Mouse (Mus musculus) CD4-positive, CD25-positive, alpha-beta regulatory T cell, adult 4 months (primary cell): ENCODE results near the gene Cbarp. TPM values are rescaled to one million over a fixed set of nuclear protein-coding genes. Genes with fewer than 3 reads are reported as not detected.

Source experiments
- ATAC-seq: one replicate; pipeline ENCODE4 v1.8.0; 2017
- polyA plus RNA-seq, 2 experiments: library from polyadenylated mRNA; unstranded; fragments of 100-300 nt; shearing (Covaris generic); gene quantifications; one replicate each; pipeline ENCODE4 v1.2.1; 2017

Gene Cbarp
- 1 to 10 TPM; 1.3 to 1.4 TPM for polyA plus RNA-seq

DNA sequence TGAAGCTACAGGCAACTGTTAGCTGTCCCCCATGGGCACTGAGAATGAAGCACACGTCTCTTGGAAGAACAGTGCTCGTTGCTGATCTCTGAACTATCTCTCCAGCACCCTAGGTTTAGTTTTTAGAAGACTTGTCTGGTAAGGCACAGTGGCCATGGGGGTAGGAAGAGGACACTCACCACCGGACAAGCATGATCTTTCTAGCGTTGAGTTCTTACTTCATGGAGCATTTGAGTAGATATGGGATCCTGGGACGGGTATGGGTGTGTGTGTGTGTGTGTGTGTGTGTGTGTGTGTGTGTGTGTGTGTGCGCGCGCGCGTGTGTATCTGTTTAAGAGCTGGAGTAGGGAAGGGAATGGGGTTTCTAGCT is at the start of gene Cbarp:
TSS of gene Cbarp (minus strand) at position 170 of the 370 bp plus-strand sequence.
- no peak for ATAC-seq

DNA sequence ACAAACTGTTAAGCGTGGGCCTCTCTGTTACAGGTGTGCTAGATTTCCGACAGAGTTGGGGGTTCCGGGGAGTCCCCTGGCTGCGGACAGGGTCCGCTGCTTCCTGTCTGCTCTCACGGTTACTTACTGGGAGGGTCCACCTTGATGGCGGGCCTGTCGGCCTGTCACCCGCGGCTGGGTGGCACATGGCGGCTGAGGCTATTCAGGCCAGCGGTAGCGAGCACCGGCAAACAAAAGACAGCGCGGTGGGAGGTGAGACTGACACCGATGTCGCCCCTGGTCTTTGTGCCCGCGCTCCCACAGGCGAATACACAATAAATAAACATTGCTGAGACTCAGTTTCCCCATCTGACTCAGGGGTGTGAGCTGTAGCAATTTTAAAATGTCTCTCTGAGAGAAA is 49.4 kb upstream of the Cbarp start:
- no peak for ATAC-seq

DNA sequence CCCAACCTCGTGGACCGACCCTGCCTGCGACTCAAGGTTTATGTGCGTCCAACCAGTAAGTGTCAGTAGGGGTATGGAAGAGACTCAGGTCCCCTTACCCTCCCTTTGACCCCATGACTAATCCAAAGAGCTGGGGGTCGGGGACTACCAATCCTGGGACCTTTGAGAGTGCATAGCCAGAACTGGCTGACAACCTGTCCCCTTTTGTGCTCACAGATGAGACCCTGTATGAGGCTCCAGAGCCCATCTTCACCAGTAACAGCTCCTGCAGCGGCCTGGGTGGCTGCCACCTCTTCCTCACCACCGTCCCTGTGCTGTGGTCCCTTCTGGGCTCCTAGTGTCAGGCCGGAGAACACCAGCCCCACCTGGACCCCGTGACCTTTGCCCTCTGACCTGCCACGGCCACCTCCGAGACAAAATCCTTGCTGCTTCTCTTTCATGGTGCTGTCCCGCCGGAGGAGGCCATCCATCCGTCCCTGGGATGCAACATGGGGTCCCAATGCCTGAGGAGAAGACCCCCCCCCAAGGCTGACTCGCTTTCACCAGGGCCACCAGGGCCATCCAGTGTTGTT is 47.9 kb upstream of the Cbarp start:
- no peak for ATAC-seq

DNA sequence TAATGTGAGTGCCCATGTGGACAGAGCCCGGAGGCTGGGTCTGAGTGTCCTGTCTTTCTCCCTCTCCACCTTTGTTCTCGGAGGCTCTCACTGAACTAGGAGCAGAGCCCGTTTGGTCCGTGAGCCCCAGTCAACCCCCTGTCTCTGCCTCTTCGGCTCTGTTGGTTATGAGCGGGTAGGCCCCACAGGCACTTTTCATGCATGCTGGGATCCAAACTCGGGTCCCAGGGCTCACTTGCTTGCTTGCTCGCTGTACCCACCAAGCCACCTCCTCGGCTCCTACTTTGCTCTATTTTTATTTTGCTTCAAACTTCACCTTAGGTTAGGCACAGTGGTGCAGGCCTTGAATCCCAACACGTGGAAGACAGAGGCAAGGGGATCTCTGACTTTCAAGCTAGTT is 47.1 kb upstream of the Cbarp start:
- ATAC-seq, result no peak

DNA sequence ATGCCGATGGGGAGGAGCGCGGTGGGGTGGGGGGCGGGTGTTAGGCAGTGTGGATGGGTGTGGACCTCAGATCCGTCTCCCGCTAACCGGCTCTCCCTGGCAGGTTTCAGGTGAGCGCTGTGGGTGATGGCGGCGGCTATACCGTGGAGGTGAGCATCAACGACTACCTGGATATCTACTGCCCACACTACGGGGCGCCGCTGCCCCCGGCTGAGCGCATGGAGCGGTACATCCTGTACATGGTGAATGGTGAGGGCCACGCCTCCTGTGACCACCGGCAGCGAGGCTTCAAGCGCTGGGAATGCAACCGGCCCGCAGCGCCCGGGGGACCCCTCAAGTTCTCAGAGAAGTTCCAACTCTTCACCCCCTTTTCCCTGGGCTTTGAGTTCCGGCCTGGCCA is 46.0 kb upstream of the Cbarp start:
- no peak for ATAC-seq

DNA sequence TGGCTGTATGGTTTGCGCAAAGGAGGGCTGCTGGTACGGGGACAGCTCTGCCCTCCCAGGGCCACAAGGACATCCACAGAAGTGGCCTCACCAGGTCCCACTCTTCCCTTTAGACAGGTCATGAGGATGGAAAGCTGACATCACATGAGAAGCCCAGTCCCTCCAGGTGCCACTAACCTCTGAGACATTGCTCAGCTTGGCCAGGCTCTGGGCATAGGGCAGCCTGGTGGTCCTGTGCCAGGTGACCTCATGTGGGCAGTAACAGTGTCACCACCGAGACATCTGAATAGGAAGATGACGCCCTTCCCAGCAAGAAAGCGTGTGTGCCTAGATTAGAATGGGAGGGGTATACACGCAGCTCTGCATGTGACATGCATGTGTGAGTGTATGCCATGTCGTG is 41.9 kb upstream of the Cbarp start:
- ATAC-seq, result no peak

DNA sequence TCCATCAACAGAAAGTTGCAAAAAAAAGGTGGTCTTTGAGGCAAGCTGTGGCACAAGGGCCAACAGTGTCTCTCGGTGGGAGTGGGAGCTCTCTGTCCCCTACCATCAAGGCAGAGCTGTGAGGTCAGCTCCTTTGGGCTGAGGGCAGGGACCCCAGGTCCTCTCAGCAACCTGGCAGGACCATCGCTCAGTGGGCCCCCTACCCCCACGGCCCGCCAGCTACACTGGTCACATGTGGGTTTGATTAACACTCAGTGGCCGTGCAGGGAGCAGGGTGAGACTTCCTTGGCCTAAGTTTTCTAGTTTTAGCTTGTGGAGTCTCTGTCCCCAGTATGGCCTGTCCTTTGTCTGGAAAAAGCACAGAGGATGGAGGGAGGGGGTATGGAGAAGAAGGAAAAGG is 40.2 kb upstream of the Cbarp start:
- ATAC-seq, result no peak

DNA sequence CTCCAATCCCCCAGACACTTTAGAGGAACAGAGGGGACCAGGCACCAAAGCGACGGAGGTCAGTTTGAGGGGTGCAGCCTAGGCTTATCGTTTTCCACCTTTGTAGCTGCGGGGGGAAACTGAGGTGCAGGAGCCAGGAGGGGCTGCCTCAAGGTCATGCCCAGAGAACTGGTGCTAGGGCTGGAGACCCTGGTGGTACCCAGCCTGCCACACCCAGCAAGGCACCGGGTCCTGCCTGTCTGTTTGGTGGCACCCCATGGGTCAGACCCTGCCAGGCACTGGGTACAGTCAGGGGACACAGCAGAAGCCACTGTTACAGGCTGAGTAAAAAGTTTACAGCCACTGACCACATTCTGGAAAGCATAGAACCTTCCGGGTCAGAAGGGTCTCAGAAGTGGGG is 39.7 kb upstream of the Cbarp start:
- no peak for ATAC-seq

DNA sequence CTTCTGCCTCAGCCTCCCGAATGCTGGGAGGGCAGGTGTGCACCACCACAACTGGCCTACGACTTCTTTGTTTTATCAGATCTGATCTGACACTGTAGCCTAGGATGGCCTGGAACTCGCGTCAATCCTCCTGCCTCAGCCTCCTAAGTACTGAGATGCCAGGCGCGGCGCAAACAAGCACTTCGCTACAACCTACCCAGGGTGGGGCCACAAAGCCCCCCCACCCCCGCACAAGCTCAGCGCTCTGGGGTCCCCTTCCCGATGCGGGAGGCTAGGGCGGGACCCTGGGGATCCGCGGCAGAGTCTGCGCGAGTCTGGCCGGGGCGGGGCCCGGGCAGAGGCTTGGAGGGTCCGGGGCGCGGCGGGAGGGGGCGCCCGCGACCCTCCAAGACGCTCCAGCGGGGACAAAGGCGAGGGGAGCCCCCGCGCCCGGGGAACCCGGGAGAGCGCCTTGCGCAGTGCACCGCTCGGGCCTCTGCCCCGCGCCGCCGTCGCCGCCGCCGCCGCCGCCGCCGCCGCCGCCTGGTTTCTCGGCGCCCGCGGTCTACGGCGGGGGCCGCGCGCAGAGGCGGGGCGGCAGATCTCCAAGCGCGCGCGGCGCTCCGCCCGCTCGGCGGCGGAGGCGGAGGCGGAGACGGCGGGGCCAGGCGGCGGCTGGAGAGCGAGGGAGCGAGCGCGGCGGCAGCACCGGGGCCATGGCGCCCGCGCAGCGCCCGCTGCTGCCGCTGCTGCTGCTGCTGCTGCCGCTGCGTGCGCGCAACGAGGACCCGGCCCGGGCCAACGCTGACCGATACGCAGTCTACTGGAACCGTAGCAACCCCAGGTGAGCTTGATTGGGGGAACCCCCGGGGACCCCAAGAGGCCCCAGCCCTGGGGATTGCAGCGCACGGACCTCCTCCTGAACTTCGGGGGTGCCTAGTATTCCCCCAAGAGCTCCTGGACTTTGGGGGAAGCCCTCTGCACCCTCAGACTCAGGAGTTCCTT is 38.7 kb upstream of the Cbarp start, which contains the start of gene Efna2:
TSS of gene Efna2 (plus strand) at position 415 of the 984 bp plus-strand sequence.
- ATAC-seq, result peak; percentile 23

DNA sequence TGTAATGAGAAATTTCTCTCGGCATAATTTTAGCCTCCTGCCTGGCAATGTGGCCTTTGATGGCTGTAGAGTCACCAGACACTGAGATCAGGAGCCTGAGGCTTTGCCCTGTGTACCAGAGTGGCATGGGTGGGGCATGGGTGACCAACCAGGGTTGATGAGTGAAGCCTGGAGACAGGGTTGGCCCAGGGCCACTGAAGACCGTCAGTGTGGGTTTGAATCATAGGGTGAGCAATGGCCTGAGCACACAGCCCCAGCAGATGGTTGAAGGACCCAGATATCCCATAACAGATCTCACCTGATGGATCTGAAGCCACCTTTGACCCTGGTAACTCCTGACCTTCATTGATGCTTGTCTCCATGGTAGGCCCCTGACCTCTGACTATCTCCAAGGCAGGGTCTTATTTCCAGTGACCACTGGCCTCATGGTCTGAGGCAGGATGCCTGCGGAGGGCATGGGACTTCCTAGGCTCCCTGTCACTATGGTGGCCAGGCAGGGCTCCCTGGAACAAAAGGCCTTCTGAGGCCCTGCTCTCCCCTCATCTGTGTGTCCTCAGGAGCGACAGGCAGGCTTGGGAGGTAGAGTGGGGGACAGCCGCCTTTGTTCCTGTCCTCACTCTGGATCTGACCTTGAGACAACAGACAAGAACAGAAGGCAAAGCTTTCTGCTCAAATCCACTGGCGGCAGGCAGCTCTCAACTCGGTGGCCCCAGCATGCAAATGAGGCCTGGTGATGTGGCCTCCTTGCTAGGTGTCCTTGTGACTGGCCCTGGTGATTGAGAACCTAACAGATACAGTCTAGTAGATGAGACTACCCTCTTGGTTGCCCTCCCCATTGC is 37.0 kb upstream of the Cbarp start:
- ATAC-seq, result no peak

DNA sequence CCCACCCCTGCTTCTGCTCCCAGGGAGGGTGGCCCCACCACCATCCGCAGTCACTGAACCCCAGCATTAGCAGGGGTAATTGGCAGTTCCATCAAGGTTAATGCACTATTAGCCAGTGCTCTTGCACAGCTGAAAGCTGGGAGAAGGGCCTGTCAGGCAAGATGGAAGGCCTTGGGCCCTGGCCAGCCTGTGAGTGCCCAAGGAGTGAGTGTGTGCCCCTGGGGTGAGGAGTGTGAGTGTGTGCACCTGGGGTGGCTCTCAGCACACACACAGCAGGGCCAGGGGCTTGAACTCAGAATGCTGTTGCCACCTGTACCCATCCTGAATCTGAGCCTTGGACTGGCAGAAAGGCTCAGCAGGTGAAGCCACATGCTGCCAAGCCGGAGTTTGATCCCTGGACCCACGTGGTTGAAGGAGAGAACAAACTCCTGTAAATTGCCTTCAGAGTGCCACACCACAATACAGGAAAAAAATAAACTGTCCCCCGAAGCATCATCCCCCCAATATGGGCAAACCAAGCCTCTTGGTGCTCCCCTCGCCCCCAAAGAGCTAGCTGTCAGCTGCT is 35.7 kb upstream of the Cbarp start:
- ATAC-seq, result no peak

DNA sequence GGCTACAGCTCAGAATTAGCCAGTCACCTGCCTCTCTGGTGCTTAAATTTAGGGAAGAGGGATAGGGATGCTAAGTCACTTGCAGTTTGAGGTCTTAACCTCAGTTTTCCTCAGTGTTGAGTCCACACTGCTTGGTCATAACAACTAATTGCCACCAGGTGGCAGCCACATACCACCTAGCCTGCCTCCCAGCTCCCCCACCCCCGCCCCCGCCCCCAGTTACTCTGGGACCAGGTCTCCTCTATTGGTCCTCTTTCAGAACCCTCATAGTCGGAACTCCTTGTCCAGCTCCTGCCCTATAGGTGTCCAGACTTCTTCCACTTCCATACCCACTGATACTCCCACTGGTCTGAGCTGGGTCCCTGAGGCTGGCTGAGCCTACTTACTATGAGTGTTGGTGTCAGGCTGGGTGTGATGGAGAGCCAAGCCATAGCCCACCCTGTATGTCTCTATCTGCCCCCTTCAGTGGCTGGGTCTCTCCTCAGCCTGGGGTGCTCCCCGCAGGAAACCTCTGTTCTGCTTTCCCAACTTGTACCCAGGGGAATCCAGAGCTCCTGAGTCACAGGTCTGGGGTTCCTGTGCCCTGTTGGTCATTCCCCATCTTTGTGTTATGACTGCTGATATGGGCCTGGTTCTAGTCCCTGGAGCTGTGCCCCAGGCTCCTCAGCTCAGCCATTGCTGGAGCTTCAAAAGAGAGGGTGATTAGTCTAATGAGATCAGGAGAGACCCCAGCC is 35.1 kb upstream of the Cbarp start:
- no peak for ATAC-seq

DNA sequence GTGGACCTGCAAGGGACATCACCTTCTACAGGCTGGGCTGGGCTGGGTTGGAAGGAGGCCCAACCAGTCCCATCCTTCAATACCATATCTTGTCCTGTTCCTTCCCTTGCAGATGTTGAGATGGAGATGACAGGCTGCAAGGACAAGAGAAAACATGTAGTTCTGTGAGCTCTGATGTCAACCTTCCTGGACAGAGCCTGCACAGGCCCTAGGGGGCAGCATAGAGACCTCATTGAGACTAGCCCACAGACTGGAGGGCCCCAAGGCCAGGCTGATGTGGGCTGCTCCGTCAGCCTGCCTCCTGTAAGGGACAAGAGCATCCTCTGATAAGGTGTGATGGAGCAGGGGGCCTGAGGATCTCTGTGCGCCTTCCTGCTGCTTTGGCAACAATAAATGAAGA is 34.1 kb upstream of the Cbarp start:
- no peak for ATAC-seq

DNA sequence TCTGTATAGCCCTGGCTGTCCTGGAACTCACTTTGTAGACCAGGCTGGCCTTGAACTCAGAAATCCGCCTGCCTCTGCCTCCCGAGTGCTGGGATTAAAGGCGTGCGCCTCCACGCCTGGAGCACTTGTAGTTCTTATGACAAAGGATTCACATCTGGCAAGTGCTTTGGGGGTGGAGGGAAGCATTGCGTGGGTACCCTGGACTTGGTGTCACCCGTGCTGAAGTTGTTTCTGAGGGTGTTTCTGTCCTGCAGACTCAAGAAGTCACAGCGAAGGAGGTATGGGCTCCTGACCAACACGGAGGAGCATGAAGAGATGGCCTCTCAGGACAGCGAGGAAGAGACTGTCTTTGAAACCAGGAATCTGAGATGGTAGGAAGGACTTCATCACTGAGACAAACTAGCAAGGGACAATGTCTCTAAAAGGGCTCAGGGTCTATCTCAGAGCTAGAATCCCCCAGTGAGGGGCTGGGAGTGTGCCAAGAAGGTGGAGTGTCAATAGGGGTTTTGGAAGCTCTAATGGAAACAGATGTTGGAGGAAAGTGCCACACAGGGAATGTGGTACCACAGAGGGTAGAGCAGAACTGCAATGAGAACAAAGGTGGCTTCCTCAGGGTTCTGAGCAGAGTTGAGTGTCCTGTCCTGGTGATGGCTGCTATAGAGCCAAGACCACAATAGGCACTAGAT is 33.5 kb upstream of the Cbarp start:
- ATAC-seq, result no peak

DNA sequence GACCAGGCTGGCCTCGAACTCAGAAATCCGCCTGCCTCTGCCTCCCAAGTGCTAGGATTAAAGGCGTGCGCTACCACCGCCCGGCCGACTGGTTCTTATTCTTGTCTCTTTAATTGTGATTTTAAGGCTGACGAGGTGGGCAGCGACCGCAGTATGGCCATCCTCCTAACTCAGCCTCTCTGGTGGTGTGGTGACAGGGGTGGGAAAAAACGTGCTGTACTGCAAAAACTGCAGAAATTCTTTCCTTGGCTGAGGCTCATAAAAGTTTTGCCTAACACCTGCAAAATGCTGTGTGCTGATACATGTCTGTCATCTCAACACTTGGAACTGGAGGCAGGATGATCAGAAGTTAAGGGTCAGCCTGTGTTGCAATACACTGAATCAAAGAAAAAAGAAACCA is 32.7 kb upstream of the Cbarp start:
- no peak for ATAC-seq

DNA sequence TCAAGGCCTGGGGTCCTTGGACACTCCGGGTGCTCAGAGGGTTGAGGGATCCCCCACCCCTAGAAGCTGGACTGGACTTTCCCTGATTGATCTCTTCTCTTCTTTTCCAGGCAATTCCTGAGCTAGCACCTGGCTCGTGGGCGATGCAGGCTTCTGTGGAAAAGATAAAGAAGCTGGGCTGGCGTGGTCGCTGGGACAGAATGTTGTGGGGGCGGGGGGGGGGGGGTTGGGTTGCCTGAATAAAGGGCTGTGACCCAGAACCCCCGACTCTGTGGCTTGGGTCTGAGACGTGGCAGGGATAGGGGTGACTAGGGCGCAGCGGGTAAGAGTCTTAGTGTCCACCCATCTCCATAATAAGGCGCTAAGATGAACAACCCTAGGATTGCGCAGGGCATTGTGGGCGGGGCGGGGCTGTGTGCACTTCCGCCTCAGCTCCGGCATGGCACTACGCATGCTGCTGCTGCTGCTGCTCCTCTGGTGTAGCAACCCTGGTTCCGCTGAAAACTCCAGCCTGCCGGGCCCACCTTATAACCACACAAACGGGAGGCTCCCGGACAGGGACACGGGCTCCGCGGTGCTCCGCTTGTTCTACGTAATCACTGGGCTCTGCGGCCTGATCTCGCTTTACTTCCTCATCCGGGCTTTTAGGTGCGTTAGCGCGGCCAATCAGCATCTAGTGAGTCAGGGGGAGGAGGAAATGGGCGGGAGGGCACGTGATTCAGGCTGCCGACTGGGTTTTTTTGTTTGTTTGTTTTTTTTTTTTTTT is 32.1 kb upstream of the Cbarp start, which contains the start of gene 1600002K03Rik:
TSS of gene 1600002K03Rik (plus strand) at position 418 of the 766 bp plus-strand sequence.
- peak; percentile 87 for ATAC-seq

DNA sequence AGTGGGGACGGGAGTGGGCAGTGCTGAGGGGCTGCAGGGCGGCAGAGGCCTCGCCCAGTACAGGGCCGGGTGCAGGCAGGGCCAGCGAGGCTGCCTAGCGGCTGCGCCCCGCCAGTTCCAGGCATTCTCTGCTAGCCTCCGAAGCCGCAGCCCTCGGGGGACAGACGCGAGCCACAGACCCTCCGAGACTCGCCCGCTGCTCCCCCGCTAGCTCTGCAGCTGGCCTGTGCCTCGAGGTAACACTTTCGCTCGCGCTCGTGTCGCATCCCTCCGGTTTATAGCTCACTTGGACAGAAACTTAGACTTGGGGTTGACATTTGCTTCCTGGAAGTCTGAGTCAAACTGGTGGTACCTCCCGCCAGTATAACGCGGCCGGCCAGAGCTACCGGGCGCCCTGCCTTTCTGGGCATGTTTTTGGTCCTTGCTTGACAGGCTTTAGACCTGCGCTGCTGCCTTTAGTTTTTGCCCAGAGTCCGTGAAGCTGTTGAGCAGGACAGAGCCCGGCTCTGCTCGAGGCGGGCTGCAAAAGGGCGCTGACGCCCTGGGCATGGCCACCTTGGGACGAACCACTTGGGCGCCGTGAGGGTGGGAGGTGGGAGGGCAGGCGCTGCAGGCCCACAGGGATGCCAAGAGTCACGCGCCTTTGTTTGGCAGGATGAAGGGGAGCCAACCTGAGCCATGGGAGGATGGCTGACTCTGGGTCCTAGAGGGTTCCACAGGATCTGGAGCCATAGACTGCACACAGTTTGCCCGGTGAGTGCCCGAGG is 31.3 kb upstream of the Cbarp start:
- no peak for ATAC-seq

DNA sequence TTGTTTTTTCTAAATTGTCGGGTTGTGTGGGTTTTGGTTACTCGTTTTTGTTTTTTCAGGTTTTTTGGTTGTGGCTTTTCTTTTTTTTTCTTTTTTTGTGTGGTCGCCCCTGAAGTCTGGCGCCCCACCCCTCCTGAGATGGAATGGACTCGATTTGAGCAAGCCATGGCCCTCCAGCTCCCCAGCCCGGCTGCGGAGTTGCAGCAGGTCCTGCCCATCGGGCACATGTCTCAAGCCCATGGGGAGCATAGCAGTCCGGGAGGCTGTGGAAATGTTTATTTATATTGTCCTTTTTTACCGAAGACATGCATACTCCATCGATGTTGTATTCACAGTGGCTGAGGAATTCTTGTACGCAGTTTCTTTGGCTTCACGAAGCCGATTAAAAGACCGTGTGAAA is 30.6 kb upstream of the Cbarp start:
- no peak for ATAC-seq

DNA sequence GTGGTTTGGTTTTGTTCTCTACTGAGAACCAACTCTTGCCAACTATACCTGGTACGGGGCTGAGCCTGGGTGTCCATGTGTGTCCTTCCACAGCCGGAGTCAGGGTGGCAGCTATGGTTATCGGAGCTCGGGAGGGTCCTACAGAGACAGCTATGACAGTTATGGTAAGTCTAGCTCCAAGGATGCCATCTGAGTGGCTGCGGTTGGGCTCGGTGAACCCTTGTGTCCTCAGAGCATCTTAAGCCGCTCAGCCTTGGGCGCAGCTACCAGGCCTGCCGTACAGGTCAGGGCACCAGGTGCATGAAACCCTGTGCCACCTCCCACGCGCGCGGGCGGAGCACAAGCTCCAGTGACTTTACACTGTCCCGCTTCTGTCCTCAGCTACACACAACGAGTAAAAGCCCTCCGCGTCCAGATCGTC is 30.0 kb upstream of the Cbarp start:
- ATAC-seq, result no peak

DNA sequence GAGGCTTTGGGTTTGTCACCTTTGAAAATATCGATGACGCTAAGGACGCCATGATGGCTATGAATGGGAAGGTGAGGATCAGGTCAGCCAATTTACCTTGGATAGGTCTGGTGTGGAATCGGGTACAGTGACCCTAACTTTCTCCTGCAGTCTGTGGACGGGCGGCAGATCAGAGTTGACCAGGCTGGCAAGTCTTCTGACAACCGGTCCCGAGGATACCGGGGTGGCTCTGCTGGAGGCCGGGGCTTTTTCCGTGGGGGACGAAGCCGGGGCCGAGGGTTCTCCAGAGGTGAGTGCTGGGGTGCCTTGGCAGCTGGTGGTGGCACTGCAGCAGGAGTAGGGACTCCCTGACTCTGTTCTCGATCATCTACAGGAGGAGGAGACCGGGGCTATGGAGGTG is 29.4 kb upstream of the Cbarp start:
- no peak for ATAC-seq
